ENCODE assay signal across 13 mouse cellular contexts in genomic region chr2:26330702-26331101, GRCm38 (mm10). TPM values are rescaled to one million over a fixed set of nuclear protein-coding genes. Genes with fewer than 3 reads are reported as not detected.
DNase-seq lines count a peak whose midpoint lies in the region; ATAC-seq and TF ChIP-seq lines count a peak whose summit lies in the region.
"Had no signal": no experiment of that assay in that cellular context is flagged by ENCODE, and none has a peak within 500 bp of the region (broad histone marks: within the 10 kb centered on the region; RNA-seq: fewer than 3 reads in every experiment).

No protein-coding gene starts in this region.

- H3K4me2 ChIP-seq in intestine, embryonic 14.5 days (ENCODE audit: low read length) = no peak overlapping the region
- no peak overlapping the region for H3K4me2 ChIP-seq in intestine, postnatal 0 days (replicated peaks; ENCODE audit: low read depth)
- H3K4me2 ChIP-seq in midbrain, embryonic 12.5 days (replicated peaks) = no peak overlapping the region
- H3K4me2 ChIP-seq: embryonic facial prominence, embryonic 15.5 days had no signal

- peak overlapping the region; percentile 30 for H3K4me3 ChIP-seq in cerebellum, adult 2 months (replicated peaks; ENCODE audit: insufficient read depth, low read depth, low read length)
- no peak overlapping the region for H3K4me3 ChIP-seq in intestine, embryonic 14.5 days (ENCODE audit: low read depth, low read length)
- no peak overlapping the region for H3K4me3 ChIP-seq in intestine, postnatal 0 days (ENCODE audit: low read depth, low read length)
- no peak overlapping the region for H3K4me3 ChIP-seq in midbrain, embryonic 12.5 days
- H3K4me3 ChIP-seq: embryonic facial prominence, embryonic 15.5 days; myocyte had no signal

- no peaks in the 10 kb centered on the region for H3K9me3 ChIP-seq in intestine, embryonic 14.5 days (ENCODE audit: control insufficient read depth, low read length)
- no peaks in the 10 kb centered on the region for H3K9me3 ChIP-seq in intestine, postnatal 0 days (ENCODE audit: control insufficient read depth)
- H3K9me3 ChIP-seq in midbrain, embryonic 12.5 days = no peaks in the 10 kb centered on the region
- H3K9me3 ChIP-seq: embryonic facial prominence, embryonic 15.5 days had no signal

- peaks cover 65% of the 10 kb centered on the region for H3K36me3 ChIP-seq in intestine, embryonic 14.5 days (ENCODE audit: control insufficient read depth, insufficient read depth, low read length)
- peaks cover 16% of the 10 kb centered on the region; the same call in 1 of the 2 replicates for H3K36me3 ChIP-seq in intestine, postnatal 0 days (ENCODE audit: control insufficient read depth, insufficient read depth)
- peaks cover 61% of the 10 kb centered on the region for H3K36me3 ChIP-seq in midbrain, embryonic 12.5 days

- H3K27ac ChIP-seq in cerebellum, adult 2 months (ENCODE audit: insufficient read depth, low read length) = peak overlapping the region; percentile 83
- H3K27ac ChIP-seq in intestine, embryonic 14.5 days (ENCODE audit: low read depth) = no peak overlapping the region
- H3K27ac ChIP-seq in intestine, postnatal 0 days (ENCODE audit: low read depth, low read length) = no peak overlapping the region
- H3K27ac ChIP-seq in midbrain, embryonic 12.5 days (replicated peaks) = 0 out of 2 replicates have a peak overlapping the region, but pooled peaks have one; percentile 10

- no peak for DNase-seq in cerebellum, adult 2 months
- no peak for DNase-seq in cerebellum, adult 11-12 months
- no peak for DNase-seq in intestine, embryonic 14.5 days (ENCODE audit: low spot score)
- peak; percentile 68 for DNase-seq in brain, adult 2 months (ENCODE audit: low read depth, low spot score)
- DNase-seq in gastrocnemius, adult 8-10 months (ENCODE audit: low spot score in 2 of 2) = no peak
- DNase-seq: lung, postnatal 10 days; thymus, postnatal 36 days had no signal

- H3K4me1 ChIP-seq in cerebellum, adult 2 months (ENCODE audit: control insufficient read depth, insufficient read depth, low read length) = peaks cover 4% of the 10 kb centered on the region
- no peaks in the 10 kb centered on the region for H3K4me1 ChIP-seq in intestine, embryonic 14.5 days (replicated peaks; ENCODE audit: control insufficient read depth, insufficient read depth, low read length)
- no peaks in the 10 kb centered on the region for H3K4me1 ChIP-seq in intestine, postnatal 0 days (replicated peaks; ENCODE audit: control insufficient read depth, insufficient read depth, low read length)
- H3K4me1 ChIP-seq in midbrain, embryonic 12.5 days = no peaks in the 10 kb centered on the region
- H3K4me1 ChIP-seq: embryonic facial prominence, embryonic 15.5 days had no signal

- no peak for TF ChIP-seq CTCF in cerebellum, adult 2 months (IDR thresholded peaks at IDR 0.05; ENCODE audit: borderline replicate concordance, insufficient read depth, low read depth, low read length)
- TF ChIP-seq CTCF in intestine, postnatal 0 days (IDR thresholded peaks at IDR 0.05; ENCODE audit: low read depth) = no peak

- no peaks in the 10 kb centered on the region for H3K27me3 ChIP-seq in cerebellum, adult 2 months (ENCODE audit: control insufficient read depth, insufficient read depth, low read length)
- no peaks in the 10 kb centered on the region for H3K27me3 ChIP-seq in intestine, embryonic 14.5 days (replicated peaks; ENCODE audit: control insufficient read depth, insufficient read depth, low read length)
- no peaks in the 10 kb centered on the region for H3K27me3 ChIP-seq in intestine, postnatal 0 days (replicated peaks; ENCODE audit: control insufficient read depth, insufficient read depth, low read length)
- no peaks in the 10 kb centered on the region for H3K27me3 ChIP-seq in midbrain, embryonic 12.5 days
- H3K27me3 ChIP-seq: embryonic facial prominence, embryonic 15.5 days had no signal

- WGBS in cerebellum, adult 2 months = 67% methylated on average over 6 of the region's 6 CpGs
- 71% methylated on average over 6 of the region's 6 CpGs for WGBS in intestine, embryonic 14.5 days
- WGBS in intestine, postnatal 0 days = 75% methylated on average over 6 of the region's 6 CpGs
- WGBS in midbrain, embryonic 12.5 days = 79% methylated on average over 6 of the region's 6 CpGs

- ATAC-seq in intestine, embryonic 14.5 days (replicated peaks; ENCODE audit: low FRiP score, low TSS enrichment, low read depth) = 0 out of 2 replicates have a peak, but pooled peaks have one; percentile 13
- no peak for ATAC-seq in intestine, postnatal 0 days
- no peak for ATAC-seq in midbrain, embryonic 12.5 days (ENCODE audit: low FRiP score, low read depth)
- no peak for ATAC-seq in erythroblast, adult 5-6 weeks (replicated peaks; ENCODE audit: low FRiP score, poor library complexity, severe bottlenecking)

- H3K9ac ChIP-seq in intestine, embryonic 14.5 days (ENCODE audit: low read length) = no peak overlapping the region
- no peak overlapping the region for H3K9ac ChIP-seq in intestine, postnatal 0 days (ENCODE audit: low read depth, low read length)
- H3K9ac ChIP-seq in midbrain, embryonic 12.5 days (replicated peaks) = no peak overlapping the region
- H3K9ac ChIP-seq: embryonic facial prominence, embryonic 15.5 days had no signal

- no peak for TF ChIP-seq POLR2A in cerebellum, adult 2 months (IDR thresholded peaks at IDR 0.05; ENCODE audit: borderline replicate concordance, insufficient read depth, low read length)

RNA-seq across cellular contexts. Expression of gene Gpsm1, which starts 15.4 kb away (rescaled TPM):
- polyA plus RNA-seq in cerebellum, adult 2 months (2012; rRNA removed) = 126 and 137 TPM in 2 replicates
- 23.4 and 26.7 TPM in 2 replicates for polyA plus RNA-seq in intestine, embryonic 14.5 days (2014; fragmentation: Nextera tagmentation; extraction: Ambion mirVana)
- polyA plus RNA-seq in intestine, postnatal 0 days (2015; fragmentation: Nextera tagmentation; extraction: Ambion mirVana) = 6.3 and 6.9 TPM in 2 replicates
- polyA plus RNA-seq in midbrain, embryonic 12.5 days (2016; fragmentation: Nextera tagmentation; extraction: Ambion mirVana) = 128 and 129 TPM in 2 replicates
- 1 to 10 TPM in 3 of 4 experiments, under 1 TPM in 1; 0.75 to 3.6 (median 1.6) TPM for total RNA-seq in gastrocnemius, adult 8-10 months (2022)
- total RNA-seq in erythroblast, adult 5-6 weeks (2015; ENCODE audit: low replicate concordance) = 0.77 and 1.5 TPM in 2 replicates
- total RNA-seq in erythroblast, adult 5-6 weeks (2017; ENCODE audit: low replicate concordance) = 1.7 and 2.0 TPM in 2 replicates

RNA-seq across cellular contexts. Expression of gene Dnlz, which starts 21.2 kb away (rescaled TPM):
- polyA plus RNA-seq in cerebellum, adult 2 months (2012; rRNA removed) = 32.6 and 34.9 TPM in 2 replicates
- 25.4 and 29.2 TPM in 2 replicates for polyA plus RNA-seq in intestine, embryonic 14.5 days (2014; fragmentation: Nextera tagmentation; extraction: Ambion mirVana)
- 16.4 and 17.0 TPM in 2 replicates for polyA plus RNA-seq in intestine, postnatal 0 days (2015; fragmentation: Nextera tagmentation; extraction: Ambion mirVana)
- 34.4 and 35.2 TPM in 2 replicates for polyA plus RNA-seq in midbrain, embryonic 12.5 days (2016; fragmentation: Nextera tagmentation; extraction: Ambion mirVana)
- 10 to 100 TPM; 19.6 to 21.5 (median 20.6) TPM for total RNA-seq in gastrocnemius, adult 8-10 months (2022)
- 2.7 TPM in 1 of 2 replicates, not detected in the other for total RNA-seq in erythroblast, adult 5-6 weeks (2015; ENCODE audit: low replicate concordance)
- total RNA-seq in erythroblast, adult 5-6 weeks (2017; ENCODE audit: low replicate concordance) = 1.1 and 2.0 TPM in 2 replicates

RNA-seq across cellular contexts. Expression of gene Card9, which starts 30.0 kb away (rescaled TPM):
- 5.7 and 6.2 TPM in 2 replicates for polyA plus RNA-seq in cerebellum, adult 2 months (2012; rRNA removed)
- 1.0 and 1.1 TPM in 2 replicates for polyA plus RNA-seq in intestine, embryonic 14.5 days (2014; fragmentation: Nextera tagmentation; extraction: Ambion mirVana)
- polyA plus RNA-seq in intestine, postnatal 0 days (2015; fragmentation: Nextera tagmentation; extraction: Ambion mirVana) = 0.26 and 0.33 TPM in 2 replicates
- polyA plus RNA-seq in midbrain, embryonic 12.5 days (2016; fragmentation: Nextera tagmentation; extraction: Ambion mirVana) = 2.0 and 2.1 TPM in 2 replicates
- under 1 TPM; 0.22 to 0.51 (median 0.47) TPM for total RNA-seq in gastrocnemius, adult 8-10 months (2022)
- 5.9 and 11.9 TPM in 2 replicates for total RNA-seq in erythroblast, adult 5-6 weeks (2015; ENCODE audit: low replicate concordance)
- total RNA-seq in erythroblast, adult 5-6 weeks (2017; ENCODE audit: low replicate concordance) = 20.4 and 32.5 TPM in 2 replicates

RNA-seq across cellular contexts. Expression of gene Ccdc187, which starts 36.3 kb away (rescaled TPM):
- 2.7 and 3.0 TPM in 2 replicates for polyA plus RNA-seq in cerebellum, adult 2 months (2012; rRNA removed)
- polyA plus RNA-seq in intestine, embryonic 14.5 days (2014; fragmentation: Nextera tagmentation; extraction: Ambion mirVana) = 0.50 and 0.51 TPM in 2 replicates
- 0.09 and 0.21 TPM in 2 replicates for polyA plus RNA-seq in intestine, postnatal 0 days (2015; fragmentation: Nextera tagmentation; extraction: Ambion mirVana)
- 0.08 and 0.12 TPM in 2 replicates for polyA plus RNA-seq in midbrain, embryonic 12.5 days (2016; fragmentation: Nextera tagmentation; extraction: Ambion mirVana)
- total RNA-seq in gastrocnemius, adult 8-10 months (2022) = not detected
- not detected in 2 replicates for total RNA-seq in erythroblast, adult 5-6 weeks (2015; ENCODE audit: low replicate concordance)
- not detected in 2 replicates for total RNA-seq in erythroblast, adult 5-6 weeks (2017; ENCODE audit: low replicate concordance)
- polyA plus RNA-seq: liver, adult 2 months had no signal

RNA-seq across cellular contexts. Expression of gene Snapc4, which starts 49.8 kb away (rescaled TPM):
- polyA plus RNA-seq in cerebellum, adult 2 months (2012; rRNA removed) = 59.2 and 63.9 TPM in 2 replicates
- polyA plus RNA-seq in intestine, embryonic 14.5 days (2014; fragmentation: Nextera tagmentation; extraction: Ambion mirVana) = 30.4 and 31.1 TPM in 2 replicates
- 5.6 and 6.7 TPM in 2 replicates for polyA plus RNA-seq in intestine, postnatal 0 days (2015; fragmentation: Nextera tagmentation; extraction: Ambion mirVana)
- 36.9 and 41.5 TPM in 2 replicates for polyA plus RNA-seq in midbrain, embryonic 12.5 days (2016; fragmentation: Nextera tagmentation; extraction: Ambion mirVana)
- total RNA-seq in gastrocnemius, adult 8-10 months (2022) = 1 to 10 TPM; 3.0 to 8.2 (median 4.9) TPM
- total RNA-seq in erythroblast, adult 5-6 weeks (2015; ENCODE audit: low replicate concordance) = 2.9 and 12.3 TPM in 2 replicates
- total RNA-seq in erythroblast, adult 5-6 weeks (2017; ENCODE audit: low replicate concordance) = 0.85 and 7.4 TPM in 2 replicates

Comparison
In these comparisons a context has a peak if more than half of its experiments do, and no peak if none do; other contexts are left out.
1. H3K27ac ChIP-seq: peak in cerebellum, adult 2 months (single experiment) and midbrain, embryonic 12.5 days (single experiment); none in intestine, embryonic 14.5 days (single experiment) and intestine, postnatal 0 days (single experiment).